Mouse (Mus musculus) activated CD4-positive, CD25-positive, alpha-beta regulatory T cell, adult 9 weeks (primary cell): ENCODE data around the gene Pdyn. TPM values are rescaled to one million over a fixed set of nuclear protein-coding genes. Genes with fewer than 3 reads are reported as not detected.

Source experiments
- polyA plus RNA-seq: library from polyadenylated mRNA; unstranded; fragments of 100-300 nt; shearing (Covaris generic); gene quantifications from one replicate; pipeline ENCODE4 v1.2.1, GENCODE M21; 2017

The Pdyn gene
- not detected for polyA plus RNA-seq

DNA sequence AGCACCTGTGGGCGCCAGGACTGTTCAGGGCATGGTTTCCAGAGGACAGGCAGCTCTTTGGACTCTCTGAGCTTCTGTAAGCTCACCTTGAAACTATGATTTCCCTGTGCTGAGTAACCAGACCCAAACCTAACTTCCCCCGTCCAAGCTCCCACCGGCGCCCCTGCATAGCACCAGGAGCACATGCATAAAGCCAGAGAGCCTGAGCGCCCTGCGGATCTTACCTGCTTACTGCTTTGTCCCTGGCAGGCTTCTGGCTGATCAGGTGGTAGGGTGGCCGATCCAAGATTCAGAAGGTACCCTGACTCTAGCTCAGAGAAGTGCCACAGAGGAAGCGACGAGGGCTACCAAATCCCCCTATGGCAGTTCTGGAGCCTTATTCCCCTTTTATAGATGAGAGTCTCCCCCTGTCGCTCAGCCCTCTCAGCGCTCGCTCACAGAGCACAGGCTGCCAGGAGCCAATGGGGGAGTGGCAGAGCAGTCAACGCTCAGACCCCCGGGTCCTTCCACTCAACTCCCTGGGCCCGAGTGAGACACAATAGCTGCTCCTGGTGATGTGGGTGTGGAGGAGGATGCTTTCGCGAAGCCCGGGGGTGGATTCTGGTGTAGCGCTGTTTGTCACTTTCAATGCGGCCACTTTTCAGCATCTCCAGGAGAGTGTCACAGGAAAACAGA is at the start of gene Pdyn:
TSS of gene Pdyn (minus strand) at position 361 of the 675 bp plus-strand sequence.

Other genes with a start within 250 kb of the Pdyn start
- gene F830045P16Rik, start 163.2 kb downstream of the Pdyn start, polyA plus RNA-seq: not detected
- gene Sirpa, start 107.0 kb downstream of the Pdyn start, polyA plus RNA-seq: 2.3 TPM
- gene Stk35, start 100.7 kb upstream of the Pdyn start, polyA plus RNA-seq: 2.3 TPM